Mouse (Mus musculus): ENCODE measurements around the gene Nktr. TPM values are rescaled to one million over a fixed set of nuclear protein-coding genes. Genes with fewer than 3 reads are reported as not detected.

Nktr gene
- polyA plus RNA-seq (2016; fragmentation: Nextera tagmentation; extraction: Ambion mirVana), result 73.7 and 85.5 TPM in 2 replicates

DNA sequence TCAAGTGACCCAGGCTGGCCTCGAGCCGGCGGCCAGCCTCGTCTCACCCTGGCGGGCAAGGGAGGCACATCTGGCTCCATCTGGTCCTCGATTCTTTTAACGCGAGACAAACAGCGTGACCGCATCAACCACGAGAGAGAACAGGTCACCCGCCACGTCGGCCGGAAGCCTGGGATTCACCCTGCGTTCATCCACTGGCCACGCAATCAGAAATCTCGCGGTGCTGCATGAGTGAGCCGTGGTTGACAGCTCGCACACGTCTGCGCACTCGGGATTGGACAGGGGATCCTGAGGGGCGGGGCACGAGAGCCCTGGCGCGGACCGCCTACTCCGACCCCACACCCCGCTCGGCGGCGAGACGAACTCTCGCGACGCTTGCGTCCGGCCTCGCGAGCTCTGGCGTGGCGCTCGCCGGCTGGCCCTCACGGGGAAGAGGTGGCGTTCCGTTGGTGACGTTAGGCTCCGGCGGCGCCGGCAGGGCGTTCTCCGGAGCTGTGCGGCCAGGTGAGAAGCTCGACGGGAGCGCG is at the start of gene Nktr:
Gene Nktr, plus strand, starts transcription at position 378 of the 527 bp plus-strand sequence.
- Histone ChIP-seq H3K4me3 (peak within 1 kb of the TSS; percentile 98), H3K9me3 (no peaks in the 10 kb centered on the region), H3K27ac (peak within 1 kb of the TSS; percentile 96), H3K9ac (peak within 1 kb of the TSS; percentile 98), H3K4me2 (replicated peaks) (peak within 1 kb of the TSS; percentile 88), H3K4me1 (peaks cover 7% of the 10 kb centered on the region; the same call in 1 of the 2 replicates), H3K27me3 (no peaks in the 10 kb centered on the region), H3K36me3 (no peaks in the 10 kb centered on the region; the same call in none of the 2 replicates)
- under 1% methylated on average over 47 of the region's 61 CpGs for WGBS
- ATAC-seq (ENCODE audit: insufficient number of reproducible peaks, insufficient read depth, low FRiP score, low TSS enrichment), result peak; percentile 98

- H3K36me3 ChIP-seq, result no peaks in the 10 kb centered on the region
- H3K27ac ChIP-seq, result no peak overlapping the region
- H3K9ac ChIP-seq, result peak overlapping the region; percentile 49; the same call in 1 of the 2 replicates
- H3K4me2 ChIP-seq (replicated peaks), result peak overlapping the region; percentile 63
- peaks cover 40% of the 10 kb centered on the region for H3K27me3 ChIP-seq
- H3K4me3 ChIP-seq, result peak overlapping the region; percentile 32
- H3K9me3 ChIP-seq, result no peaks in the 10 kb centered on the region
- WGBS, result under 1% methylated on average over 28 of the region's 28 CpGs
- peaks cover 16% of the 10 kb centered on the region; the same call in 1 of the 2 replicates for H3K4me1 ChIP-seq
- peak; percentile 37; the same call in 1 of the 2 replicates for ATAC-seq (ENCODE audit: insufficient number of reproducible peaks, insufficient read depth, low FRiP score, low TSS enrichment)
Measured at GRCm38 (mm10) chr9:121669348-121669791, 49.6 kb upstream of the Nktr start.

- Histone ChIP-seq H3K9ac (no peak overlapping the region), H3K27ac (no peak overlapping the region), H3K4me2 (replicated peaks) (no peak overlapping the region), H3K36me3 (no peaks in the 10 kb centered on the region), H3K4me1 (peaks cover 16% of the 10 kb centered on the region; the same call in 1 of the 2 replicates), H3K27me3 (peaks cover 40% of the 10 kb centered on the region), H3K9me3 (no peaks in the 10 kb centered on the region), H3K4me3 (no peak overlapping the region)
- 25% methylated on average over 7 of the region's 7 CpGs for WGBS
- ATAC-seq (ENCODE audit: insufficient number of reproducible peaks, insufficient read depth, low FRiP score, low TSS enrichment), result no peak
Measured at GRCm38 (mm10) chr9:121671300-121671699, 47.7 kb upstream of the Nktr start.

DNA sequence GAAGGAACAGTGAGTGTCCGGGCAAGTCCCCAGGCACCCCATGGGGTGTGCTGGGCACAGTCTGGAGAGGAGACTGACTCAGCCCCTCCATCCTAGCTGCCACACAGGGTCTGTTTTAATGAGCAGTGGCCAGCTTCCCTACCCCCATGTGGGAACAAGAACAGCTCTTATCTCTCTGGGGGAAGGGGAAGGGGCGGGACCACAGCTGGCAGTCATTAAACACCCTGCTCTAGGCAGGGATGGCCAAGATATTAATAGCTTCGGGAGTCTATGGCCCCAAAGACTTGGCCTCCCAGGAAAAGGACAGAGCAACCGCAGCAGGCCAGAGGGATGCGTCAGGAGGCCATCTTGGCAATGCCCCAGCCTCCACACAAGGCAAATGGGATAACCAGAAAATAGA is 46.7 kb upstream of the Nktr start:
- no peak overlapping the region for H3K27ac ChIP-seq
- no peaks in the 10 kb centered on the region for H3K36me3 ChIP-seq
- 57% methylated on average over 5 of the region's 5 CpGs for WGBS
- no peak for ATAC-seq (ENCODE audit: insufficient number of reproducible peaks, insufficient read depth, low FRiP score, low TSS enrichment)
- peaks cover 35% of the 10 kb centered on the region for H3K27me3 ChIP-seq
- H3K4me2 ChIP-seq (replicated peaks), result no peak overlapping the region
- H3K4me1 ChIP-seq, result peaks cover 14% of the 10 kb centered on the region; the same call in 1 of the 2 replicates
- no peak overlapping the region for H3K9ac ChIP-seq
- no peak overlapping the region for H3K4me3 ChIP-seq
- no peaks in the 10 kb centered on the region for H3K9me3 ChIP-seq

- H3K9ac ChIP-seq, result no peak overlapping the region
- H3K4me1 ChIP-seq, result peaks cover 14% of the 10 kb centered on the region; the same call in 1 of the 2 replicates
- H3K36me3 ChIP-seq, result no peaks in the 10 kb centered on the region
- H3K4me2 ChIP-seq (replicated peaks), result no peak overlapping the region
- peaks cover 21% of the 10 kb centered on the region for H3K27me3 ChIP-seq
- H3K9me3 ChIP-seq, result no peaks in the 10 kb centered on the region
- H3K27ac ChIP-seq, result no peak overlapping the region
- ATAC-seq (ENCODE audit: insufficient number of reproducible peaks, insufficient read depth, low FRiP score, low TSS enrichment), result no peak
- H3K4me3 ChIP-seq, result no peak overlapping the region
- WGBS, result 82% methylated on average over 5 of the region's 5 CpGs
Measured at GRCm38 (mm10) chr9:121673716-121674115, 45.3 kb upstream of the Nktr start.

DNA sequence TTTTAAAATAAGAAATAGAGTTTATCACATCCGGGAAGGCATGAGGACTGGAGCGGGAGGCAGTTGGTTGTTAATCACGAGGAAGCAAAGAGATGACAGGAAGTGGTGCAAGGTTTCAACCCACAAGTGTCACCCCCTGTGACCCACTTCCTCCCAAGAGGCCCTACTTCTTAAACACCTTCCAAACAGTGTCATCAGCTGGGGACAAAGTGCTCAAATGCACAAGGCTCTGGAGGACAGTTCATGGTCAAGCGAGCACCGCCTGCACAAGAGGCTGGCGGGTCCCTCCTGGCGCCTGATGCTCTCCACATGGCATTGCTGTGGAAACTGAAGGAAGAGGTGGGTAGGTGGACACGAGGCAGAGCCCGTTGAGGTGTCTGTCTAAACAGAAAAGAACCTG is 44.0 kb upstream of the Nktr start:
- Histone ChIP-seq H3K27me3 (peaks cover 10% of the 10 kb centered on the region), H3K9me3 (no peaks in the 10 kb centered on the region), H3K9ac (no peak overlapping the region), H3K4me2 (replicated peaks) (no peak overlapping the region), H3K27ac (no peak overlapping the region), H3K4me3 (no peak overlapping the region), H3K36me3 (no peaks in the 10 kb centered on the region), H3K4me1 (peaks cover 4% of the 10 kb centered on the region; the same call in 1 of the 2 replicates)
- WGBS, result 87% methylated on average over 9 of the region's 9 CpGs
- no peak for ATAC-seq (ENCODE audit: insufficient number of reproducible peaks, insufficient read depth, low FRiP score, low TSS enrichment)

DNA sequence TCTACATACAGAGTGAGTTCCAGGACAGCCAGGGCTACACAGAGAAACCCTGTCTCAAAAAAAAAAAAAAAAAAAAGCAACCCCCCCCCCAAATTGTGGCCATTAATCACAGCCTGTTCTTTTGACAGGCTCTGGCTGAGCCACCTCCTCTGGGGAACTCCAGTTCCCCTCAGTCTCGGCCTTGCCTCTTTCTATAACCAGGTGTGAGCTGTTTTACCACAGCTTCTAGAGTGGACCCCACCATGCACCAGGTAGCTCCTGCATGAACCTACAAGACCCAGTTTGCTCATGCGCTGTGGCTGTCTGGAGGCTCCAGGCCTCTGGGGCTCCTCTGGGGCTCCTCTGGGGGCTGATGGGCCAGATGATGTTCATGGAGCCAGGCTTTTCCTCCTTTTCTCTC is 43.4 kb upstream of the Nktr start:
- Histone ChIP-seq H3K27me3 (peaks cover 6% of the 10 kb centered on the region), H3K9me3 (no peaks in the 10 kb centered on the region), H3K4me1 (peaks cover 3% of the 10 kb centered on the region; the same call in 1 of the 2 replicates), H3K4me2 (replicated peaks) (no peak overlapping the region), H3K36me3 (no peaks in the 10 kb centered on the region), H3K9ac (no peak overlapping the region), H3K4me3 (no peak overlapping the region), H3K27ac (no peak overlapping the region)
- ATAC-seq (ENCODE audit: insufficient number of reproducible peaks, insufficient read depth, low FRiP score, low TSS enrichment), result no peak
- 87% methylated on average over 2 of the region's 2 CpGs for WGBS

- Histone ChIP-seq H3K4me3 (no peak overlapping the region), H3K9ac (no peak overlapping the region), H3K27ac (no peak overlapping the region), H3K36me3 (no peaks in the 10 kb centered on the region), H3K4me1 (peaks cover 3% of the 10 kb centered on the region; the same call in 1 of the 2 replicates), H3K4me2 (replicated peaks) (no peak overlapping the region), H3K27me3 (no peaks in the 10 kb centered on the region), H3K9me3 (no peaks in the 10 kb centered on the region)
- 81% methylated on average over 4 of the region's 4 CpGs for WGBS
- no peak for ATAC-seq (ENCODE audit: insufficient number of reproducible peaks, insufficient read depth, low FRiP score, low TSS enrichment)
Measured at GRCm38 (mm10) chr9:121677069-121677468, 41.9 kb upstream of the Nktr start.

GRCm38 (mm10) chr9:121677476-121677875 is 41.5 kb upstream of the Nktr start:
- H3K9me3 ChIP-seq, result no peaks in the 10 kb centered on the region
- no peaks in the 10 kb centered on the region for H3K36me3 ChIP-seq
- H3K4me1 ChIP-seq, result no peaks in the 10 kb centered on the region
- no peak overlapping the region for H3K27ac ChIP-seq
- no peak for ATAC-seq (ENCODE audit: insufficient number of reproducible peaks, insufficient read depth, low FRiP score, low TSS enrichment)
- no peaks in the 10 kb centered on the region for H3K27me3 ChIP-seq
- no peak overlapping the region for H3K4me2 ChIP-seq (replicated peaks)
- WGBS, result 77% methylated on average over 8 of the region's 8 CpGs
- no peak overlapping the region for H3K4me3 ChIP-seq
- H3K9ac ChIP-seq, result no peak overlapping the region

DNA sequence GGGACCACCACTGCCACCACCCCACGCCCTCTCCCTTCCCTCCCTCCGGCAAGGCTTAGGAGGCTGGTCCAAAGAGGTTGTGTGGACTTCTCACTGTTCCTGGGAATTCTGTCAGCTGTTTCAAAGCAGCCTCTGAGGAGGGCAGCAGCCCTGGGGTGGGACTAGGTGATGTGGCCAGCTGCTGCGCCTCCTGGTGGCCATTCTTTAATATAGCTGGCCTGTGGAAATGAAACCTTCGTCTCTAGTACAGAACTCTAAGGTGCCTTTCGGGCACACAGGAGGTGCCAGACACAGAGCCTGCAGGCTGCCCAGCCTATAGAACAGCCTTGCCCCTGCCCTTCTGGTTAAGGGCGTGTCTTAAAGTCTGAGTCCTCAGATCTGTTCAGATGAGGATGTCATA is 39.4 kb upstream of the Nktr start:
- Histone ChIP-seq H3K27me3 (no peaks in the 10 kb centered on the region), H3K9ac (no peak overlapping the region), H3K36me3 (peaks cover 5% of the 10 kb centered on the region), H3K4me2 (replicated peaks) (no peak overlapping the region), H3K9me3 (no peaks in the 10 kb centered on the region), H3K27ac (no peak overlapping the region), H3K4me1 (no peaks in the 10 kb centered on the region), H3K4me3 (no peak overlapping the region)
- 14% methylated on average over 6 of the region's 6 CpGs for WGBS
- peak; percentile 25; the same call in 1 of the 2 replicates for ATAC-seq (ENCODE audit: insufficient number of reproducible peaks, insufficient read depth, low FRiP score, low TSS enrichment)

GRCm38 (mm10) chr9:121681191-121681590 is 37.8 kb upstream of the Nktr start:
- Histone ChIP-seq H3K4me2 (replicated peaks) (no peak overlapping the region), H3K4me1 (no peaks in the 10 kb centered on the region), H3K9me3 (no peaks in the 10 kb centered on the region), H3K4me3 (no peak overlapping the region), H3K27ac (no peak overlapping the region), H3K27me3 (no peaks in the 10 kb centered on the region), H3K9ac (no peak overlapping the region), H3K36me3 (peaks cover 19% of the 10 kb centered on the region)
- ATAC-seq (ENCODE audit: insufficient number of reproducible peaks, insufficient read depth, low FRiP score, low TSS enrichment), result no peak
- WGBS, result 75% methylated on average over 8 of the region's 8 CpGs

DNA sequence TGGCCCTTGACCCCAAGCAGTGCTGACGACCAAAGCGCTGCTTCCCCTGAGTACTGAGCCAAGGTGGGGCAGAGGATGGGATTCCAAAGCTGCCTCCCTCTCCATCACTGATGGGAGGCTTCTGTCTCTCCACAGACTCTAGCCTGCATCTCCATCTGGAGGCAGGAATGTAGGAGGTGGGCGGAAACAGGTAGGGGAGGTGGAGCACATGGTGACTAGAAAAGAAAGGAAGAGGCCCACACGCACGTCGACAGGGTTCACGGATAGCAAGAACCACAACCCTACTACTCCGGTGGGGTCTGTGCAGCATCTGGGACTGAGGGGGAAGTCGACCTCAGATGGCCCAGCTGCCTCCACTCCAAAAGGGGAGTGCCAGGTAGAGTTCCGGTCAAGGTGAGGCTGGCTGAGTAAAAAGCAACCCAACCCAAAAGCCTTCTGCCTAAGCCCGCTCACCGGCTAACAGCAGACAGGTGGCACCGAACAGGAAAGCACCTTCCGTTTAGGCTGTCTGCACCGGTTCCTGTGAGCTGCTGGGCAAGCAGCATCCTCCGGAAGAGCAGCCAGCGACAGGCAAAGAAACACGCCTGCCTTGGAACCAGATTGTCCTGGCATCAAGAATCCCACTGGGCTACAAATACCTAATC is 36.8 kb upstream of the Nktr start:
- Histone ChIP-seq H3K27ac (no peak overlapping the region), H3K9me3 (no peaks in the 10 kb centered on the region), H3K4me3 (no peak overlapping the region), H3K9ac (no peak overlapping the region), H3K4me2 (replicated peaks) (no peak overlapping the region), H3K4me1 (no peaks in the 10 kb centered on the region), H3K36me3 (peaks cover 25% of the 10 kb centered on the region), H3K27me3 (no peaks in the 10 kb centered on the region)
- WGBS, result 71% methylated on average over 18 of the region's 18 CpGs
- no peak for ATAC-seq (ENCODE audit: insufficient number of reproducible peaks, insufficient read depth, low FRiP score, low TSS enrichment)
